Mouse (Mus musculus): ENCODE data around the gene Atcay.
"Not testable (repeated sequence)": the region's sequence is repeated elsewhere in the genome, so short reads cannot be mapped to it uniquely, and the experiment has no call there.

Atcay gene

GRCm38 (mm10) chr10:81236471-81237268 is 6.0 kb upstream of the Atcay start:
- Histone ChIP-seq H3K4me3 (replicated peaks; ENCODE audit: low read length) (peak overlapping the region; percentile 55), H3K36me3 (ENCODE audit: insufficient read depth, low read length) (no peaks in the 10 kb centered on the region), H3K27me3 (ENCODE audit: insufficient read depth, low read length) (peaks cover 20% of the 10 kb centered on the region), H3K9me3 (ENCODE audit: low read length) (no peaks in the 10 kb centered on the region), H3K4me1 (replicated peaks; ENCODE audit: low read depth, low read length) (peaks cover 81% of the 10 kb centered on the region)
- TF ChIP-seq NANOG (IDR thresholded peaks at IDR 0.05; ENCODE audit: borderline replicate concordance, low read length): no peak

GRCm38 (mm10) chr10:81234206-81234605 is 3.6 kb upstream of the Atcay start:
- H3K36me3 ChIP-seq (ENCODE audit: insufficient read depth, low read length): no peaks in the 10 kb centered on the region
- H3K9me3 ChIP-seq (ENCODE audit: low read length): no peaks in the 10 kb centered on the region
- peaks cover 9% of the 10 kb centered on the region; the same call in 1 of the 2 replicates for H3K27me3 ChIP-seq (ENCODE audit: insufficient read depth, low read length)
- peaks cover 85% of the 10 kb centered on the region for H3K4me1 ChIP-seq (replicated peaks; ENCODE audit: low read depth, low read length)
- TF ChIP-seq CTCF (conservative IDR thresholded peaks at IDR 0.05; ENCODE audit: low read length) (no peak), POU5F1 (IDR thresholded peaks at IDR 0.05; ENCODE audit: borderline replicate concordance, low read length) (no peak)
- no peak overlapping the region for H3K4me3 ChIP-seq (replicated peaks; ENCODE audit: low read length)

- H3K4me1 ChIP-seq (replicated peaks; ENCODE audit: low read depth, low read length): peaks cover 92% of the 10 kb centered on the region
- no peaks in the 10 kb centered on the region for H3K9me3 ChIP-seq (ENCODE audit: low read length)
- H3K36me3 ChIP-seq (ENCODE audit: insufficient read depth, low read length): no peaks in the 10 kb centered on the region
- peak overlapping the region; percentile 84 for H3K4me3 ChIP-seq (replicated peaks; ENCODE audit: low read length)
- H3K27me3 ChIP-seq (ENCODE audit: insufficient read depth, low read length): peaks cover 5% of the 10 kb centered on the region; the same call in 1 of the 2 replicates
- no peak for TF ChIP-seq POU5F1 (IDR thresholded peaks at IDR 0.05; ENCODE audit: borderline replicate concordance, low read length)
- TF ChIP-seq NANOG (IDR thresholded peaks at IDR 0.05; ENCODE audit: borderline replicate concordance, low read length): no peak
- no peak for TF ChIP-seq CTCF (conservative IDR thresholded peaks at IDR 0.05; ENCODE audit: low read length)
Observed at GRCm38 (mm10) chr10:81233226-81233585, 2.6 kb upstream of the Atcay start.

- peaks cover 5% of the 10 kb centered on the region; the same call in 1 of the 2 replicates for H3K27me3 ChIP-seq (ENCODE audit: insufficient read depth, low read length)
- peak within 1 kb of the TSS; percentile 84 for H3K4me3 ChIP-seq (replicated peaks; ENCODE audit: low read length)
- TF ChIP-seq POU5F1 (IDR thresholded peaks at IDR 0.05; ENCODE audit: borderline replicate concordance, low read length): no peak
- no peak for TF ChIP-seq CTCF (conservative IDR thresholded peaks at IDR 0.05; ENCODE audit: low read length)
- TF ChIP-seq NANOG (IDR thresholded peaks at IDR 0.05; ENCODE audit: borderline replicate concordance, low read length): no peak
- no peaks in the 10 kb centered on the region for H3K9me3 ChIP-seq (ENCODE audit: low read length)
- no peaks in the 10 kb centered on the region for H3K36me3 ChIP-seq (ENCODE audit: insufficient read depth, low read length)
- H3K4me1 ChIP-seq (replicated peaks; ENCODE audit: low read depth, low read length): peaks cover 90% of the 10 kb centered on the region
Observed at GRCm38 (mm10) chr10:81232580-81233225, 2.1 kb upstream of the Atcay start, which contains the start of gene Zfr2. TSS of gene Zfr2 (plus strand) at chr10:81233155.

- H3K27me3 ChIP-seq (ENCODE audit: insufficient read depth, low read length): peaks cover 5% of the 10 kb centered on the region; the same call in 1 of the 2 replicates
- TF ChIP-seq POU5F1 (IDR thresholded peaks at IDR 0.05; ENCODE audit: borderline replicate concordance, low read length): no peak
- TF ChIP-seq CTCF (conservative IDR thresholded peaks at IDR 0.05; ENCODE audit: low read length): no peak
- no peak for TF ChIP-seq NANOG (IDR thresholded peaks at IDR 0.05; ENCODE audit: borderline replicate concordance, low read length)
- no peaks in the 10 kb centered on the region for H3K36me3 ChIP-seq (ENCODE audit: insufficient read depth, low read length)
- 0 out of 2 replicates have a peak overlapping the region, but pooled peaks have one; percentile 60 for H3K4me3 ChIP-seq (replicated peaks; ENCODE audit: low read length)
- no peaks in the 10 kb centered on the region for H3K9me3 ChIP-seq (ENCODE audit: low read length)
- peaks cover 77% of the 10 kb centered on the region for H3K4me1 ChIP-seq (replicated peaks; ENCODE audit: low read depth, low read length)
Observed at GRCm38 (mm10) chr10:81231436-81231835, 803 bp upstream of the Atcay start.

GRCm38 (mm10) chr10:81229735-81230437 is 747 bp downstream of the Atcay start:
- Histone ChIP-seq H3K4me1 (replicated peaks; ENCODE audit: low read depth, low read length) (peaks cover 63% of the 10 kb centered on the region), H3K4me3 (replicated peaks; ENCODE audit: low read length) (peak overlapping the region; percentile 60), H3K36me3 (ENCODE audit: insufficient read depth, low read length) (no peaks in the 10 kb centered on the region), H3K27me3 (ENCODE audit: insufficient read depth, low read length) (peaks cover 5% of the 10 kb centered on the region; the same call in 1 of the 2 replicates), H3K9me3 (ENCODE audit: low read length) (no peaks in the 10 kb centered on the region)
- no peak for TF ChIP-seq NANOG (IDR thresholded peaks at IDR 0.05; ENCODE audit: borderline replicate concordance, low read length)
- TF ChIP-seq CTCF (conservative IDR thresholded peaks at IDR 0.05; ENCODE audit: low read length): no peak
- no peak for TF ChIP-seq POU5F1 (IDR thresholded peaks at IDR 0.05; ENCODE audit: borderline replicate concordance, low read length)

- H3K27me3 ChIP-seq (ENCODE audit: insufficient read depth, low read length); H3K9me3 ChIP-seq (ENCODE audit: low read length); H3K4me3 ChIP-seq (replicated peaks; ENCODE audit: low read length): not testable (repeated sequence)
Observed at GRCm38 (mm10) chr10:81223731-81224130, 6.9 kb downstream of the Atcay start.

GRCm38 (mm10) chr10:81221402-81222015 is 9.1 kb downstream of the Atcay start:
- Histone ChIP-seq H3K4me1 (replicated peaks; ENCODE audit: low read depth, low read length) (peaks cover 42% of the 10 kb centered on the region), H3K9me3 (ENCODE audit: low read length) (peaks cover 8% of the 10 kb centered on the region), H3K27me3 (ENCODE audit: insufficient read depth, low read length) (no peaks in the 10 kb centered on the region), H3K36me3 (ENCODE audit: insufficient read depth, low read length) (no peaks in the 10 kb centered on the region), H3K4me3 (replicated peaks; ENCODE audit: low read length) (no peak overlapping the region)
- TF ChIP-seq NANOG (IDR thresholded peaks at IDR 0.05; ENCODE audit: borderline replicate concordance, low read length): no peak
- no peak for TF ChIP-seq CTCF (conservative IDR thresholded peaks at IDR 0.05; ENCODE audit: low read length)
- TF ChIP-seq POU5F1 (IDR thresholded peaks at IDR 0.05; ENCODE audit: borderline replicate concordance, low read length): no peak

More at GRCm38 (mm10) chr10:81223731-81224130, 6.9 kb downstream of the Atcay start:
- H3K36me3 ChIP-seq (ENCODE audit: insufficient read depth, low read length): not testable (repeated sequence)
- peaks cover 44% of the 10 kb centered on the region for H3K4me1 ChIP-seq (replicated peaks; ENCODE audit: low read depth, low read length)

Measured in E14TG2a.4 (cell line).